Mouse (Mus musculus) gastrocnemius, adult 18-20 months (tissue): ENCODE data around the gene Gm10322. TPM values are rescaled to one million over a fixed set of nuclear protein-coding genes. Genes with fewer than 3 reads are reported as not detected.
A peak's percentile ranks its signal among the peaks of the same experiment; 100 is the strongest.

Experiments
- DNase-seq: peaks from one replicate; pipeline ENCODE4 v3.0.0; 2021; ENCODE audit warnings: low spot score
- total RNA-seq, 2 experiments: library from RNA; stranded (reverse); gene quantifications; 2 replicates each; pipeline ENCODE4 v1.2.3; 2021

Gene Gm10322
- total RNA-seq, 2 experiments from 2014 or later, result not detected

DNA sequence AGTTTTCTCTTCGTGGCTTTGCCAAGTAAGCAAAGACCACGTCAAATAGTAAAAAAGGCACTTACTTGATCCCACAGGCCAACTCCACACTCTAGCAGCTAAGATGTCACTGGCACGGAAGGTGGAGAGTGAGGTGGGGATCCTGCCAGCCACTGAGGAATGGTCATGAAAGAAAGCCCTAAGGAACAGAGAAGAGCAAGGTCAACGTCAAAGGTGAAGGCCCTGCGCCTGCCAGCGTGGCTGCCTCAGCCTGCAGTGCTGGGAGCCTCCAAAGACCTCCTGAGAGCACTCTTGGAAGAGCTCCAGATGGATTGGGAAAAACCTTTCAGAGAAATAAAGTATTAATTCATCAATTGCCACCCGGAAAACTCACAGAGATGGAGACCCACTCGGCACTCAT is 15.3 kb upstream of the Gm10322 start:
- DNase-seq, result no peak

DNA sequence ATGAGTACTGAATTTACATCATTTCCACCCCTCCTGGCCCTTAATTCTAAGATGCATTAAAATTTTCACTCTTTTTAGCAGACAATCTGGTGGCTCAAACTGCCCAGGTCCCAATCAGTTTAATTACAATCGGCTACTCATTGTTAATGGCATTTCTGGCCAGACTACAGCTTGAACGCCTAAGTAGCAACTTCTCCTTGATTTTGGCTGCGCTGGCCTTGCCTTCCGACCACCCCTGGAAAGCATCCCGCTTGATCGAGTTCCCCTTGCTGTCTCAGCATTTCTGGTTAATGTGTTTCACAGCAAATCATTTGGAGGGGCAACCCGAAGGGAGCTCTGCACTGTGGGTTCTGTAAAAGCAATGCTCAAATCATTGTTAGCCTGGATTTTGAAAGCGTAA is 13.8 kb upstream of the Gm10322 start:
- no peak for DNase-seq

DNA sequence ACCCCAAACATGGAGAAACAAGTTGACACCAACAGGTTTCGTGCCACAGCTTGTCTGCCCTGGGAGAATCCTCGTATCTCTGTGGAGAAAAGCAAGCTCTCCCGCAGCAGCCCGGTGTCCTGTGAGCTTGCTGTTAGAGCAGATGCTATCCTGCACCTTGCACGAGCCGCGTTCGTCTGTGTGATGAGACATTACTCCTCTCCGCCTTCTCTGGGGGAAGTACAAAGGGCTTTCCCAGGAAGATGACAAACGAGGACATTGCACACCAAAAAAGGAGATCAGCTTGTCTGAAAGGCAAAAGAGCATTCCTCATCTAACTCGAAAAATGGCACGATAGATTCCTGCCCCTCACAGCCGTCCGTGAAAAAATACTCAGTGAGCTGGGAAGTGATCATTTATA is 13.0 kb upstream of the Gm10322 start:
- no peak for DNase-seq

DNA sequence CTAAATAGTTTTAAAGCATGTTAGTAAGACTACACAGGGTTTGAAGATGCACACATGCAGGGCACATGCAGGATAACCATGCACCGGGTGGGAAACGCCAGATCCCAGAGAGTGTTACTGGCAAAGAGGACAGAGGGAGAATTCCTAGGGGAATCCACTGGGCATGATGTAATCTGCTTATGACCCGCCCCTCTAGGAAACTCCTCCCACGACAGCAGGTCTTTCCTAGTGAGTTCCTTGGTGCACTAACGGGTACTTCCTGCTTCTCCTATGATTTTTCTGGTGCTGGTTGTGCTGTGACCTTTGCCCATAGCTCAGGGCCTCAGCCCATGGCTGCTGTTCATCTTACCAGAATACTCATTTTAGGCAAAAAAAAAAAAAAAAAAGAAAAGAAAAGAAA is 12.0 kb upstream of the Gm10322 start:
- DNase-seq, result no peak

DNA sequence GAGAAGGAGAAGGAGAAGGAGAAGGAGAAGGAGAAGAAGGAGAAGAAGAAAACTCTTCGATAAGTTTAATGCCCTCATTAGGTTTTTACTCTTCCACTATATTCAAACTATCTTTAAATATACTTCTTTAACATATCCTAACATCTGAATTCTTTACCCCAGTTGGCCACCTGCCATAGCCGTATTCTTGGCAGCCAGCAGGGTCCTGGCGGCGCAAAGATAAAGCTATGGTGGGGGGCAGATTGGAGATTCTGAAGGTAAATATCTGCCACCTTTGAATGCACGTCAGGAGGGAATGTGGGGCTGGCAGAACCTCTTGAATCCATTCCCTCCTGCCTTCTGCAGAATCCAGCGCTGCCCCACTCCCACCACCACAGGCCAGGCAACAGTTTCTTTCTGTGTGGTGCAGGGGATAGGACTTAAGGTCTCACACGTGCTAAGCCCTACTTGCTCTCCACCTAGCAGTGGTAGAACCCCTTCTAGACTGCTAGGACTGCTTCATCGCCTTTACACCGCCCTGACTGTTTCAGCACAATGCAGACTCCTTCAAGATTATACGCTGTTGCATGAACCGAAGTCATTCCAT is 10.9 kb upstream of the Gm10322 start:
- DNase-seq, result no peak

DNA sequence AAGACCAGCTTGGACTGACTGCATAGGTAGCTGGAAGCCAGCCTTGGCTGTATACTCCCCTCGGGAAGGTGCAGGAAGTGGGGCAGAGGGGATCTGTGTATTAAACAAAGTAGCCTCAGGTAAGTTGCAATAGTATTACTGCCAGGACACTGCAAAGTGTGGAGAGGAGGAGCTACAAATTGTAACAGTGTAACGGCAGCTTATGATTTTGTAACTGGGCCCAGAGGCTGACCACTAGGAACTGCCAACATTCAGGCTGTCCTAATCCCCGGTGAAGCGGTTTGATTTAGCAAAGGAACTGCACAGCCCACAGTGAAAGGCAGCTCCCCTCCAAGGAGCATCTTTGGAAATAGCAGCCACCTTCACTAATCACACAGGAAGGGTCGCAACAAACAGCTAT is 2.6 kb upstream of the Gm10322 start:
- DNase-seq, result no peak

DNA sequence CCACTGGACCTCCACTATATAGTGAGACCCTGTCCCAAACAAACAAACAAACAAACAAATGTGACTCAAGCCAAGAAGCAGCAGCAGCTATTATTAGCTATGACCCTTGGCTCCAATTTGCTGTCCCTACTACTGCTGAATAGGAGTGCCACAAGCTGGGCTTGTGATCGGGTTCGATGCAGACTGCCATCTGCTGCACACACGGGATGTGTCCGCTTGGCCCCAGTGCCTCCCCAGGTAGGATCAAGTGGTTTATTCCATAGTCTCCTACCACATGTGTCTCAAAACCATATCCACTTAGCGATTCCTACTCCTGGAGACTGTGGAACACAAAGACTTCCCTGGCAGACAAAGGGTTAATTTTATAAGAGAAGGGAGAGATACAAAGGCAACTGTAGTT is 1.7 kb upstream of the Gm10322 start:
- no peak for DNase-seq

DNA sequence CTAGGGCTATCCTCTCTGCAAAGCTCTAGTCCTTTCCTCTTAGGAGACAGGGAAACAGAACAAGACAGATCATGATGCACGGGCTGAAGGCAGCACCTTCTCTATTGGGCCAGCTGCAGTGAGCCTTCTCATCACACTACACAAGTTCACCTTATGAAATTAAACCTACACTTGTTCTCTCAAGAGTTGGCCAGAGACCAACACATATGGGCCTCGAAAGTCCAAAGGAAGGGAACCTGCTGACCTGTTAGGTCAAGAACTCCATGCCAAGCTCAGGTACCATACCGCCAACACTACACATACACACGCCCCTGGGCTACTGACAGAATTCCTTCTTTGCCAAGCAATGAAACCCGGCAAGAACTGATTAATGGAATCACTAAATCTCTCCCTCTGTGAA is 452 bp upstream of the Gm10322 start:
- DNase-seq, result no peak

DNA sequence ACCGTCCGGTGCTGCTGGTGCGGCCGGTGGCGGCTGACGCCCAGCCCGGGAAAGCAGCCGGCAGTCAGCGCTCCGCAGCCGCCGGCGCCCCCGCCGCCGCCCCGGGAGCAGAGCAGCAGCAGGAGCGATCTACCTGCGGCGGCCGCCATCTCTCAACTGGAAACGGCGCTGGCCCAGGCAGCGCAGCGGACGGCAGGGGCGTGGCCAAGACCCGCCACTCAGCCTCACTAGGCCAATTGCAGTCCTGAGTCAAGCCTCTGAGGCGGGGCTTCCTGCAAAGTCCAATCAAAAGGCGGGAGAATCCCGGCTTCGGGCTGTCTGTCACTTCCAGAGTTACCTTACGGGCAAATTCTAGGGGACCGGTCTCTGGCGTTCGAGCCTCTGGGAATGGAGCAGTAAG is 659 bp downstream of the Gm10322 start, which contains the start of gene Mcu:
Gene Mcu (minus strand): TSS at position 171 of the 400 bp plus-strand sequence.
- peak; percentile 96 for DNase-seq

DNA sequence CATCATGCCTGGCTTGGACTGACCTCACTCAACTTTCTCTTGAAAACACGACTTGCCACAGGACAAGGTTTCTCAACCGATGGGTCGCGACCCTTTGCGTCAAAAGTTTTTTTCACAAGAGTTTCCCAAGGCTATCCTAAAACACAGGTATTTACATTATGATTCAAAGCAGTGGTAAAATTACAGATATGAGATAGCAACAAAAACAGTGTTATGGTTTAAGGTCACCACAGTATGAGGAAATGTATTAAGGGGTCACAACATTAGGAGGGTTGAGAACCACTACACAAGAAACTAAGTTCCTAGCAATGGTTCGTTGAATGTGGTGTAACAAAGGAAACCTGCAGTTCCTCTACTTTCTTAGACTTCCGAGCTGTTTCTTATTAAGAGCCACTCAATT is 1.9 kb downstream of the Gm10322 start:
- DNase-seq, result no peak

DNA sequence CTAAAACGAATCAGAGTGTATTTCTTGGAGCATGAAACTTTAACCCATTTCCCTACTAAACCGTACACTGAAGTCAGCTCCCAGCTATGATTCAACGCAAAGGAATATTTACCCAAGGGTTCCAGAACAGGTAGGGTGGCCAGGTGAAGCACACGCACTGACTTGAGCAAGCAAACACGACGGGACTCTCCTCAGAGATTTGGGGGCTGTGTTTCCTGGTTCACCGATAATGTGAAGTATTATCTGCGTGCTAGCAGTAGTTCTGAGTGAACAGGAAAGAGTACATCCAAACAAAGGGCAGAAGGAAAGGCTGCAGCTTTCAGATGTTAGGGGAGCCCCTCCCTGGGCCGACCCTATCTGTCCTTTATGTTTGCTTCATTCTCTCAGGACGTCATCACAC is 5.5 kb downstream of the Gm10322 start:
- no peak for DNase-seq

DNA sequence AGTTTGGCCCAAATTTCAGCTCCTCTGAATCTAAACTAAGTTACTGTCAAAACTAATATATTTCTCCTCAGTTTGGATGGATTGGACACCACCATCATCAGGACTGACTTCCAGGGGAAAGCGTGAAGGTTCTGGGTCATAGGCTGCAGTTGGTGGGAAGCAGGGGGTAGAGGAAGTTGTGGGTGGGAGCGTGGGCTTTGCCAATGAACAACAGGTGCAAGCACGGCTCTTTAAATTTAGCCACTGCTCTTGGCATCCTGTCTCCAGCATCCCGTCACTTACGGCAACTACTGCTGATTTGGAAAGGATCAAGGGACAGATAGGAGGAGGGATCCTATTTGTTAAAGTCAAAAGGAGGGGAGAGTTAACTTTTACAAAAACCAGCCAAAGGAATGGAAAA is 7.6 kb downstream of the Gm10322 start:
- peak; percentile 55 for DNase-seq

DNA sequence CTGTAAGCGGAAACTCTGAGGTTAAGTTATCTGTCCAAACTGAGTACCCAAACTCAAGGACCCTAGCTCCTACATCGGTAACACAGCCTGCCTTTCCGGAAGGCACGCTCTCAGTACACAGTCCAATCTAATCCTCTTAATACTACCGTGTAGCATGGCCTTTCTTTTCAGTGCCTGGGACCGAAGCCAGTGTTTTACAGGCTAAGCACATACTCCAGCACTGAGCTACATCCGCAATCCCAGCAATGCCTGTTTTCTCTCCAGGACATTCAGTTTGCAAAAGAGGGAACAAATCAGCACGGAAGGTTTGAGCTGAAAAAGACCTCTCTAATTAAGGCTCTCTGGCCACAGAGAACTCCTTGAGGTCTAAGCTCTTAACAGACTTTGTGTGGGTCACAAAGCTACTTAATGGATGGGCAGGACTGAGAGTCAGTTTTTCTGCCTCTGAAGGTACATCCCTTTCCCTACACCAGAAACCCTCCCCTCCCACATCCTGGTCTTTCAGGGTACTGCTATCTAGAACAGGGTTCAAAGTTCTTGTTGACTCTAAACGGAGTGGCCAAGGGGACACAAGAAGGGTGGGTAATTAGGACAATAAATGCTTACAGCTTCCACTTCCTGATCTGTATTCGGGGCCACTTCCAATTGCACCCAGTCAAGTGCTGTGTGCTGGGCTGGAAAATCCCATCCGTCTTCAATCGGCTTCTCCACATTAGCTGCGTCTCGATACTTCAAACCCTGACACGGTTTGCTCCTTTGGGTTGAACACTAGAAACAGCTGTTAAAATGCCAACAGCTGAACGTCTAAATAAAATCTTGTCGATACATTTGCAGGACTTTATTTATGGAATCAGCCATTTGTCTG is 13.0 kb downstream of the Gm10322 start:
- DNase-seq, result no peak

DNA sequence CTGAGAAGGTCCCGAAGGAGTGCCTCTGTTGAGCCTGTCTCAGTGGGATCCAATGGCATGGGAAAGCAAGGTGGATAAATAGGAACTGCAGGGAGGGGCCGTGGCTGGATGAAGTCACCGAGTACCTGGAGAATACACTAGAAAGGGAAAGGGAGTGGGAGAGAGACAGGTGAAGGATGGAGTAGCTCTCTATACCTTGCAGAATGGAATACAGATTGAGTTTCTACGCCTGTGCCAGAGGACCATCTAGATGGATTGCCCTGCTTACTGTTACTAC is 13.6 kb downstream of the Gm10322 start:
- DNase-seq, result no peak

DNA sequence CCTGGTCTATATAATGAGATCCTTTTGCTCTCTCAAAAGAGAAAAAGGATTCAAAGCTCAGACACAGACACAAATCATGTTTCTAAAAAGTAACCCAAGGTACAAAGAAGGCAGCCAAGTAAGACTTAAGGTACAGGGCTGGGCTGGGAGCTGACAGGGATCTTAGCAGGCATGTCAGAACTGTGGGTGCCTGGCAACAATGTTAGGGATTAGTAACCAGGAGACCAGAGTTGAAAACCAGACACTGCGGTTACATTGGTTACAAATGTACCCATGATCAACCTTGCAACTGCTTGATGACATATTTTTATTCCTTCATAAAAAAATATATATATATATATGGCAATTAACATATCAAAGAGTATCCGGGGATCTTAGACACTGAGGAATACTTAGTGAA is 20.2 kb downstream of the Gm10322 start:
- DNase-seq, result no peak

DNA sequence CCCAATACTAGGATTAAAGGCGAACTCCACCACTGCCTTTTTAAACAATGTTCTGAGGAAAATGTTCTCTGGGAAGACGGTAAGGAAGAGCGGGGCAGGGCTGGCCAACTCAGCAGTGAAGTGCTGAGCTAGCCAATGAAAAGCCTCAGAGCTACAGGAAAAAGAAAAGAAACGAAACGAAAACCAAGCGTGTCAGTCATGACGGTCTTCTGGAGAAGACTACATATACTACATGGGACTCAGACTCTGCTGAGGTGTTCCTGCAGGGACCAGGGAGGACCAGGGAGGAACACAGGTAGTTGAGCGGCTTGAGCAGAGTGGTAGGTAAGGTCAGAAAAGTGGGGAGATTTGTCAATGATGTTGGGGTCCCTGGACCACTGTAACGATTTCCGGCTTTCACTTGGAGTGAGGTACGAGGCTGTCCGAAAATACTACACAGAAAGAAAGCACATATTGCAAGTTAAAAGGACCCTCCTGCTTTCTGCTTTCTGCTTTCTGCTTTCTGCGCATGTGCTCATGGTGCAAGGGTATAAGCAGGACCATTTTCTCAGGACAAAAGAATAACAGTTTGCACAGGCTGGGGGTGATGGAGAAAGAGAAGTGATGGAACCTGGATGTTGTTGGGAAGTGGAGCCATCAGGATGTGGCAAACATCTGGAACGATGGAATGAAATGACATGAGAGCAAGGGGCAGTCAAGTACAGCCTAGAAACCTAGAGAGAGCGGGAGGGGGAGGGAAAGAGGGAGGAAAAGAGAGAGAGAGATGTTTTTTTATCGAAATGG is 21.1 kb downstream of the Gm10322 start:
- DNase-seq, result no peak

DNA sequence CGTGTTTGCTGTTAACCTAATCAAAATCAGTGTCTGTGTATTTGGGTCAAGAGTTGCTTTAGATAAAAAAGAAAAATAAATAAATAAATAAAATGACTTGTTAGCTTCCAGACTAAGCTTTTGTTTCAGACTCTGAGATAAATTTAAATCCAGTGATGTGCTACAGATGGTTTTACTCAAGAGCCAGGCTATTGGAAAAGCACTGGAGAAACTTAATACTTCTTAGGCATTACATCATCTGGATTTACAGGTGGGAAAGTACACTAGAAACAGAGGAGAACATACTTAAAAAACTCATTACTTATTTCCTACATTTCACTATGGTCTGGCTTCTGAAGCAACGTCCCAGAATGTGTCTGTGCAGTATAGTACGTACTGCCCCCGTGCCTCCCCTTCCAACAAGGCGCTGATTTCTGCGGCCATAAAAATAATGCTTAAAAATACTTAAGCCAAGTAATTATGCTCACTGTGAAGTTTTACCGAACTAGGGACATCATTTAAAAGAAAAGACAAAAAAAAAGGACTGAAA is 21.8 kb downstream of the Gm10322 start:
- DNase-seq, result no peak

DNA sequence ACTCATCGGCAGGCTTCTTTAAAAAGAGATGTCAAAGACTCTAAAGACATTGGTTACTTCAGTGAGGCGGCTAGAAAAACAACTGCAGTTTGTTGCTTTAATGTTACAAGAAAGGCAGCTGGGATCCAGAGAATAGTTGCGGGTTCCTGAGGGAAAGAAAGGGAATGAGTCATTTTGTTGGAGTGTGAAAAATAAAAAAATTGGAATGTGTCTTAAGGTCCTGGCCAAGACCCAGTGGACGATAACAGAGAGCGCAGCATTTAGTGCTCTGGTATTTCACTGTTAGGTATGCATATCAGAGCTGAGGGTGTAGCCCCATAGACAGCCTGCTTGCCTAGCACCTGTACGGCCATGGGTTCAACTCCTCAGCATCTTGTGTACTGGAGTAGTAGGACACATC is 22.7 kb downstream of the Gm10322 start:
- DNase-seq, result peak; percentile 52

DNA sequence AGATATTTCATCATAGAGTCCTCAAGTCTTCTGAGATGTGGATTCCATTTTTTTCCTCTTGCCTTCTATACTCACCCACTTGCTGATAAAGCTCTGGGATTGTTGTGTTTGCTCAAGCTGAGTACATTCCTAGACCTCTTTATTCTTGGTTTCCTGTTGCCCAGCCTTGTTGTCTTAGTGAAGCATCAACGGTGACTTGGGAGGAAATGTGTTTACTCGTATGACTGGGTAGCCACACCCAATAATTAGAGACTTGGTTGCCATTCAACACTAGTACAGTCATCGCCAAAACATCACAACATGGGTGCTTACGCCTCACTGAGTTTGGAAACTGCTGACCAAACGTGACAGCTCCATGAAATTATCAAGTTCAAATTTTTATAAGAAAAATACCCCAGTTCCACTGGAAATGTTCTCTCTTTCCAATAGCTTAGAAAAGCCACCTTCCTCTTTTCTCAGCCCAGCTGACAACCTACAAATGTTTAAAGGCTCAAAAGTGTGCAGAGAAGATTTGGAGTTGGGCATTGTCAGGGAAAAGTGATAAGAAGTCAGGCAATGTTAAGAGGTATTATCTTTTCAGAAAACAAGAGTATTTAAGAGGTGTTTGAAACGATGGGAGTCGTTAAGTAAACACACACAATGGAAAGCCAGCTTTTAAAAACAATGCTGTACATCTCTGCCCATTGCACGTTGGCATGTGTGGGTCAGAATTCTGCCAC is 27.0 kb downstream of the Gm10322 start:
- peak; percentile 33 for DNase-seq

DNA sequence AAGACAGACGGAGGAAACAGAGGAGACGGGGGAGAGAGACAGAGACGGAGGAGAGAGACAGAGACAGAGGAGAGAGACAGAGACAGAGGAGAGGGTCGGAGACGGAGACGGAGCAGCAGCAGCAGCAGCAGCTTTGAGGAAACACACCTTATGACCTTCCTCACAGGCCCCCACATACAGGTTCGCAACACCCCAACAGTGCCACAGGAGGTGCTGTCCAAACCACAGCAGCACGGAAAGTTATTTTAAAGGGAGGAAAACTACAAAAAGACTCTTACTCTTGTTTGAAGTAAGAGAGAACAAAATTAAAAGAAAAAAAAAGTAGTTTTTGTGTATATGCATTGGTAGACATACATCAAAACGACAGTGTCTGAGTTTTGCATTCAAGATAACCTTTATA is 27.8 kb downstream of the Gm10322 start:
- DNase-seq, result no peak

DNA sequence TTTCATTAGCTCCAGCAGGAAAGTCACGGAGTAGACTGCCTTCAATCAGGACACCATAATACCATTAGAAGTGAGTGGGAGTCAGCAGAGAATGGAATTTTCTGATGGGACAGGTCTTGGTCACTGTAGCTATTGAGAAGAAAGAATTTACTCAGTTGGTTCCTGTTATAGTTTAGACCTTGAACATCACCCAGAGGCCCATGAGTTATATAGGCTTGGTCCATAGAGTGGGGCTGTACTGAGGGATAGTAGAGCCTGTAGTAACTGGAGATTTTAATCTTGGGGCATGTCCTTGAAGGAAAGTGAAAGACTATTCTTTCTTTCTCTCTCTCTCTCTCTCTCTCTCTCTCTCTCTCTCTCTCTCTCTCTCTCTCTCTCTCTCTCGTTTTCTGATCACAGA is 28.8 kb downstream of the Gm10322 start:
- no peak for DNase-seq

DNA sequence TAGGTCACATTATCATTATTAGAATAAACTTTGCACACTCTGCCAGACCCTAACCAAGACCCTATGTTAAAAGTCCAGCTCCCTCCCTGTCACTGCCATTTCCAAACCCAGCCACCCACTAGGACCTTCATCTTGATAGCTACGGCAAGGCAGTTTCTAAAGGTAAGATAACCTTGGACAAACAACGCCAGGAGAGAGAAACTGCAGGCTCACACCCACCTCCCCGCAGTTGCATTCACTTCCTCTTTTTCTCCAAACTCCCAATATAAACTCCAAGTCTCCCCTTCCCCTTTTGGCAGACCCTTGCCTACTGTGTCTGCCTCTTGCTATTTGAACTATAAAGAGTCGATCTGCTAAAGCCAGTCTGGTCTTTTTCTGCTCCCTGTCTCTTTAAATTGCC is 29.3 kb downstream of the Gm10322 start:
- no peak for DNase-seq
